Mouse (Mus musculus): ENCODE data around the gene Armt1.
"Not testable (repeated sequence)": the region's sequence is repeated elsewhere in the genome, so short reads cannot be mapped to it uniquely, and the experiment has no call there.

The Armt1 gene

GRCm38 (mm10) chr10:4407191-4407590 is 25.1 kb upstream of the Armt1 start:
- ChIA-PET CTCF (interaction anchor here in 1 of 4 experiments (4.7 kb wide), 1 partner anchor 15 kb away, joined by 62 read pairs; the partner anchor contains the start of gene Zbtb2), POLR2A (interaction anchor here in 2 of 4 experiments (1.0 to 6.5 kb wide), 9 partner anchors 9 to 142 kb away, joined by 3 to 53 read pairs (median 7); partner anchors contain the start of genes Armt1 (in 2 of the 2) and Rmnd1 (in 2 of the 2))

- ChIA-PET CTCF (no interaction called here), POLR2A (interaction anchor here in 2 of 4 experiments (0.6 to 1.5 kb wide), 5 partner anchors 10 to 161 kb away, joined by 3 to 4 read pairs (median 3); no protein-coding TSS in a partner anchor)
These were observed 7.0 kb upstream of the Armt1 start for GRCm38 (mm10) chr10:4425245-4425644.

GRCm38 (mm10) chr10:4430399-4430798 is 1.9 kb upstream of the Armt1 start:
- POLR2A ChIA-PET, result interaction anchor here in 2 of 4 experiments (0.6 to 4.8 kb wide), 7 partner anchors 8 to 187 kb away, joined by 3 to 70 read pairs (median 4); partner anchors contain the start of gene Zbtb2 (in 1 of the 2)

GRCm38 (mm10) chr10:4430826-4431225 is 1.4 kb upstream of the Armt1 start:
- POLR2A ChIA-PET, result interaction anchor here in 2 of 4 experiments (1.3 to 4.8 kb wide), 11 partner anchors 9 to 285 kb away, joined by 3 to 70 read pairs (median 15); partner anchors contain the start of gene Zbtb2 (in 2 of the 2)
- CTCF ChIA-PET, result interaction anchor here in 2 of 4 experiments (0.5 to 1.0 kb wide), 3 partner anchors 27 to 876 kb away, joined by 3 read pairs; no protein-coding TSS in a partner anchor

More at GRCm38 (mm10) chr10:4430399-4430798, 1.9 kb upstream of the Armt1 start:
- CTCF ChIA-PET, result interaction anchor here in 2 of 4 experiments (0.5 to 1.0 kb wide), 2 partner anchors 26 to 32 kb away, joined by 3 read pairs; no protein-coding TSS in a partner anchor

GRCm38 (mm10) chr10:4431746-4432122 is 533 bp upstream of the Armt1 start:
- ChIA-PET POLR2A (interaction anchor here (0.5 to 4.8 kb wide), 51 partner anchors 9 to 1392 kb away, joined by 3 to 70 read pairs (median 6); partner anchors contain the start of genes Zbtb2 (in 3 of the 4), Fbxo5 (in 1 of the 4), Mthfd1l (in 1 of the 4) and Mtrf1l (in 1 of the 4)), CTCF (interaction anchor here in 3 of 4 experiments (0.6 to 1.2 kb wide), 3 partner anchors 27 to 415 kb away, joined by 3 to 6 read pairs (median 3); no protein-coding TSS in a partner anchor)

- ChIA-PET POLR2A (interaction anchor here (0.6 to 4.8 kb wide), 79 partner anchors 8 to 1391 kb away, joined by 3 to 70 read pairs (median 5); partner anchors contain the start of genes Zbtb2 (in 3 of the 4), Ccdc170 (in 2 of the 4), Fbxo5 (in 1 of the 4) and Mthfd1l (in 1 of the 4)), CTCF (interaction anchor here (0.5 to 1.2 kb wide), 9 partner anchors 28 to 1453 kb away, joined by 3 to 6 read pairs (median 4); no protein-coding TSS in a partner anchor)
These were observed 909 bp downstream of the Armt1 start for GRCm38 (mm10) chr10:4432996-4433755.

GRCm38 (mm10) chr10:4433871-4434270 is 1.6 kb downstream of the Armt1 start:
- POLR2A ChIA-PET, result interaction anchor here in 2 of 4 experiments (0.7 to 4.8 kb wide), 8 partner anchors 16 to 190 kb away, joined by 3 to 70 read pairs (median 10); partner anchors contain the start of gene Zbtb2 (in 1 of the 2)
- CTCF ChIA-PET, result not testable (repeated sequence)

GRCm38 (mm10) chr10:4435416-4435815 is 3.1 kb downstream of the Armt1 start:
- POLR2A ChIA-PET, result interaction anchor here in 2 of 4 experiments (0.5 to 3.1 kb wide), 8 partner anchors 10 to 192 kb away, joined by 3 to 12 read pairs (median 4); partner anchors contain the start of gene Ccdc170 (in 1 of the 2)
- CTCF ChIA-PET, result no interaction called here

GRCm38 (mm10) chr10:4456409-4456808 is 24.1 kb downstream of the Armt1 start:
- POLR2A ChIA-PET, result interaction anchor here in 1 of 4 experiments (1.2 to 1.4 kb wide), 2 partner anchors 35 to 51 kb away, joined by 3 read pairs; no protein-coding TSS in a partner anchor
- CTCF ChIA-PET, result no interaction called here

- ChIA-PET CTCF (no interaction called here), POLR2A (interaction anchor here in 2 of 4 experiments (0.6 to 2.8 kb wide), 4 partner anchors 9 to 28 kb away, joined by 3 to 9 read pairs (median 4); partner anchors contain the start of genes Armt1 (in 1 of the 2) and Rmnd1 (in 1 of the 2))
These were observed 27.9 kb downstream of the Armt1 start for GRCm38 (mm10) chr10:4460201-4460600.

GRCm38 (mm10) chr10:4465799-4466198 is 33.5 kb downstream of the Armt1 start:
- POLR2A ChIA-PET, result interaction anchor here in 3 of 4 experiments (0.6 to 7.2 kb wide), 9 partner anchors 11 to 803 kb away, joined by 3 to 48 read pairs (median 4); partner anchors contain the start of gene Ccdc170 (in 2 of the 3)
- CTCF ChIA-PET, result no interaction called here

- POLR2A ChIA-PET, result interaction anchor here (0.7 to 7.2 kb wide), 10 partner anchors 10 to 100 kb away, joined by 3 to 48 read pairs (median 4); partner anchors contain the start of genes Ccdc170 (in 2 of the 4), Armt1 (in 1 of the 4) and Rmnd1 (in 1 of the 4)
- CTCF ChIA-PET, result interaction anchor here in 3 of 4 experiments (0.7 to 2.6 kb wide), 4 partner anchors 65 to 1345 kb away, joined by 3 to 5 read pairs (median 3); no protein-coding TSS in a partner anchor
These were observed 37.1 kb downstream of the Armt1 start for GRCm38 (mm10) chr10:4469406-4469805.

- POLR2A ChIA-PET, result interaction anchor here in 1 of 4 experiments (0.6 kb wide), 1 partner anchor 14 kb away, joined by 8 read pairs; no protein-coding TSS in a partner anchor
- CTCF ChIA-PET, result no interaction called here
These were observed 41.3 kb downstream of the Armt1 start for GRCm38 (mm10) chr10:4473591-4473993.

- CTCF ChIA-PET, result interaction anchor here in 1 of 4 experiments (0.6 kb wide), 1 partner anchor 43 kb away, joined by 3 read pairs; the partner anchor contains the start of genes Armt1 and Rmnd1
- POLR2A ChIA-PET, result no interaction called here
These were observed 43.2 kb downstream of the Armt1 start for GRCm38 (mm10) chr10:4475431-4475830.

- ChIA-PET POLR2A (interaction anchor here in 1 of 4 experiments (0.8 kb wide), 1 partner anchor 88 kb away, joined by 3 read pairs; the partner anchor contains the start of gene Zbtb2), CTCF (no interaction called here)
These were observed 44.3 kb downstream of the Armt1 start for GRCm38 (mm10) chr10:4476604-4477003.

GRCm38 (mm10) chr10:4480929-4481328 is 48.7 kb downstream of the Armt1 start:
- POLR2A ChIA-PET, result interaction anchor here in 3 of 4 experiments (0.7 to 5.2 kb wide), 9 partner anchors 12 to 86 kb away, joined by 3 to 48 read pairs (median 4); partner anchors contain the start of genes Armt1 (in 1 of the 3) and Rmnd1 (in 1 of the 3)
- CTCF ChIA-PET, result interaction anchor here in 1 of 4 experiments (0.8 kb wide), 1 partner anchor 76 kb away, joined by 7 read pairs; no protein-coding TSS in a partner anchor

GRCm38 (mm10) chr10:4481695-4482094 is 49.4 kb downstream of the Armt1 start:
- ChIA-PET CTCF (interaction anchor here in 2 of 4 experiments (0.7 to 0.8 kb wide), 2 partner anchors 77 kb away, joined by 3 to 7 read pairs; no protein-coding TSS in a partner anchor), POLR2A (interaction anchor here in 3 of 4 experiments (0.7 to 5.2 kb wide), 10 partner anchors 12 to 483 kb away, joined by 3 to 48 read pairs (median 5); partner anchors contain the start of genes Armt1 (in 2 of the 3) and Rmnd1 (in 1 of the 3))

- CTCF ChIA-PET, result interaction anchor here in 2 of 4 experiments (0.6 to 0.7 kb wide), 2 partner anchors 77 to 79 kb away, joined by 3 to 4 read pairs; no protein-coding TSS in a partner anchor
- POLR2A ChIA-PET, result interaction anchor here in 3 of 4 experiments (0.6 to 5.2 kb wide), 10 partner anchors 13 to 138 kb away, joined by 3 to 48 read pairs (median 6); partner anchors contain the start of genes Armt1 (in 2 of the 3) and Rmnd1 (in 1 of the 3)
These were observed 50.1 kb downstream of the Armt1 start, which contains the start of gene Ccdc170 for GRCm38 (mm10) chr10:4482355-4482754. Gene Ccdc170, plus strand, starts transcription at chr10:4482502.
